Mouse (Mus musculus) midbrain, embryonic 15.5 days (tissue): ENCODE results near the gene Fcrls. TPM values are rescaled to one million over a fixed set of nuclear protein-coding genes. Genes with fewer than 3 reads are reported as not detected.

Experiments used
- ATAC-seq: fragments of 200-750 bp; cut with Nextera tagmentation; replicated peaks from 2 replicates; pipeline ENCODE4 v1.8.0; 2017; ENCODE audit warnings: moderate TSS enrichment
- H3K27ac ChIP-seq: fragments of 300-500 bp; sonication (generic); 2 replicates; pipeline ENCODE4 v1.5.1; 2015; ENCODE audit warnings: mild to moderate bottlenecking, inconsistent platforms
- H3K27me3 ChIP-seq: fragments of 300-500 bp; sonication (generic); replicated peaks from 2 replicates; pipeline ENCODE4 v1.6.1; 2015; ENCODE audit warnings: inconsistent platforms
- H3K36me3 ChIP-seq: fragments of 300-500 bp; sonication (generic); replicated peaks from 2 replicates; pipeline ENCODE4 v1.6.1; 2015; ENCODE audit warnings: inconsistent platforms
- H3K4me1 ChIP-seq: fragments of 300-500 bp; sonication (generic); 2 replicates; pipeline ENCODE4 v1.6.1; 2015; ENCODE audit warnings: inconsistent platforms
- H3K4me2 ChIP-seq: fragments of 300-500 bp; sonication (generic); 2 replicates; pipeline ENCODE4 v1.6.1; 2015; ENCODE audit warnings: inconsistent platforms, mild to moderate bottlenecking, moderate library complexity
- H3K4me3 ChIP-seq: fragments of 300-500 bp; sonication (generic); 2 replicates; pipeline ENCODE4 v1.5.1; 2015; ENCODE audit warnings: mild to moderate bottlenecking, inconsistent platforms
- H3K9ac ChIP-seq: fragments of 300-500 bp; sonication (generic); 2 replicates; pipeline ENCODE4 v1.6.1; 2015; ENCODE audit warnings: mild to moderate bottlenecking, inconsistent platforms
- H3K9me3 ChIP-seq: fragments of 300-500 bp; sonication (generic); 2 replicates; pipeline ENCODE4 v1.6.1; 2016; ENCODE audit warnings: inconsistent platforms
- WGBS: fragments of 180-500 bp; shearing (Covaris S2); methylation state at CpG from one replicate; pipeline ENCODE4 v1.1.7; 2015; ENCODE audit warnings: mixed read lengths; 5-methylcytosine and 5-hydroxymethylcytosine counted together
- polyA plus RNA-seq: library from polyadenylated mRNA; unstranded; fragments of >200 nt; fragmentation: Nextera tagmentation; extraction: Ambion mirVana; gene quantifications from 2 replicates; pipeline ENCODE4 v1.2.1, GENCODE M21; 2015

The Fcrls gene
- polyA plus RNA-seq: 10.1 and 11.6 TPM in 2 replicates

- Histone ChIP-seq H3K27me3 (no peaks in the 10 kb centered on the region), H3K4me3 (no peak within 1 kb of the TSS), H3K4me1 (no peaks in the 10 kb centered on the region), H3K9ac (no peak within 1 kb of the TSS), H3K4me2 (no peak within 1 kb of the TSS), H3K36me3 (no peaks in the 10 kb centered on the region), H3K27ac (no peak within 1 kb of the TSS), H3K9me3 (no peaks in the 10 kb centered on the region)
- 91% methylated on average over 7 of the region's 7 CpGs for WGBS
- ATAC-seq: no peak
Measured at GRCm38 (mm10) chr3:87263436-87263835, at the start of gene Fcrls. TSS of gene Fcrls (minus strand) at chr3:87263738.

- ATAC-seq: no peak
- H3K9ac ChIP-seq: no peak overlapping the region
- H3K9me3 ChIP-seq: no peaks in the 10 kb centered on the region
- WGBS: 79% methylated on average over 2 of the region's 2 CpGs
- no peaks in the 10 kb centered on the region for H3K4me1 ChIP-seq
- no peaks in the 10 kb centered on the region for H3K27me3 ChIP-seq
- no peak overlapping the region for H3K4me2 ChIP-seq
- no peaks in the 10 kb centered on the region for H3K36me3 ChIP-seq
- no peak overlapping the region for H3K4me3 ChIP-seq
- H3K27ac ChIP-seq: no peak overlapping the region
Measured at GRCm38 (mm10) chr3:87309922-87310321, 46.4 kb upstream of the Fcrls start.

GRCm38 (mm10) chr3:87299901-87300300, 36.4 kb upstream of the Fcrls start:
- no peak overlapping the region for H3K27ac ChIP-seq
- no peaks in the 10 kb centered on the region for H3K27me3 ChIP-seq
- no peaks in the 10 kb centered on the region for H3K4me1 ChIP-seq
- no peak overlapping the region for H3K9ac ChIP-seq
- H3K4me3 ChIP-seq: no peak overlapping the region
- WGBS: 85% methylated on average over 5 of the region's 5 CpGs
- H3K9me3 ChIP-seq: no peaks in the 10 kb centered on the region
- H3K4me2 ChIP-seq: no peak overlapping the region
- H3K36me3 ChIP-seq: no peaks in the 10 kb centered on the region
- ATAC-seq: no peak

- Histone ChIP-seq H3K4me2 (no peak overlapping the region), H3K4me3 (no peak overlapping the region), H3K36me3 (no peaks in the 10 kb centered on the region), H3K27ac (no peak overlapping the region), H3K9ac (no peak overlapping the region), H3K9me3 (no peaks in the 10 kb centered on the region), H3K4me1 (no peaks in the 10 kb centered on the region), H3K27me3 (no peaks in the 10 kb centered on the region)
- ATAC-seq: no peak
- 70% methylated on average over 2 of the region's 2 CpGs for whole genome bisulfite sequencing
Measured at GRCm38 (mm10) chr3:87274372-87274771, 10.8 kb upstream of the Fcrls start.

GRCm38 (mm10) chr3:87266581-87266980, 3.0 kb upstream of the Fcrls start:
- H3K4me2 ChIP-seq: no peak overlapping the region
- no peaks in the 10 kb centered on the region for H3K4me1 ChIP-seq
- no peak overlapping the region for H3K27ac ChIP-seq
- H3K9me3 ChIP-seq: no peaks in the 10 kb centered on the region
- 84% methylated on average over 5 of the region's 5 CpGs for WGBS
- H3K27me3 ChIP-seq: no peaks in the 10 kb centered on the region
- H3K36me3 ChIP-seq: no peaks in the 10 kb centered on the region
- H3K4me3 ChIP-seq: no peak overlapping the region
- ATAC-seq: no peak
- no peak overlapping the region for H3K9ac ChIP-seq

- Histone ChIP-seq H3K9ac (no peak overlapping the region), H3K27me3 (no peaks in the 10 kb centered on the region), H3K4me3 (no peak overlapping the region), H3K4me1 (no peaks in the 10 kb centered on the region), H3K27ac (no peak overlapping the region), H3K4me2 (no peak overlapping the region), H3K9me3 (no peaks in the 10 kb centered on the region), H3K36me3 (no peaks in the 10 kb centered on the region)
- no peak for ATAC-seq
- WGBS: 89% methylated on average over 10 of the region's 10 CpGs
Measured at GRCm38 (mm10) chr3:87255239-87255638, 8.3 kb downstream of the Fcrls start.

- H3K27ac ChIP-seq: no peak overlapping the region
- no peaks in the 10 kb centered on the region for H3K36me3 ChIP-seq
- no peaks in the 10 kb centered on the region for H3K27me3 ChIP-seq
- no peak for ATAC-seq
- H3K4me3 ChIP-seq: no peak overlapping the region
- no peaks in the 10 kb centered on the region for H3K9me3 ChIP-seq
- no peak overlapping the region for H3K9ac ChIP-seq
- 90% methylated on average over 6 of the region's 6 CpGs for WGBS
- H3K4me2 ChIP-seq: no peak overlapping the region
- H3K4me1 ChIP-seq: no peaks in the 10 kb centered on the region
Measured at GRCm38 (mm10) chr3:87249571-87249970, 14.0 kb downstream of the Fcrls start.

- Histone ChIP-seq H3K4me1 (no peaks in the 10 kb centered on the region), H3K4me3 (no peak overlapping the region), H3K9me3 (no peaks in the 10 kb centered on the region), H3K4me2 (no peak overlapping the region), H3K9ac (no peak overlapping the region), H3K36me3 (no peaks in the 10 kb centered on the region), H3K27me3 (no peaks in the 10 kb centered on the region), H3K27ac (no peak overlapping the region)
- ATAC-seq: no peak
- WGBS: 72% methylated on average over 3 of the region's 3 CpGs
Measured at GRCm38 (mm10) chr3:87247292-87247691, 16.2 kb downstream of the Fcrls start.

- no peak for ATAC-seq
- Histone ChIP-seq H3K4me3 (no peak overlapping the region), H3K36me3 (no peaks in the 10 kb centered on the region), H3K9ac (no peak overlapping the region), H3K4me2 (no peak overlapping the region), H3K9me3 (no peaks in the 10 kb centered on the region), H3K27me3 (no peaks in the 10 kb centered on the region), H3K27ac (no peak overlapping the region), H3K4me1 (no peaks in the 10 kb centered on the region)
- 2% methylated on average over 2 of the region's 2 CpGs for WGBS
Measured at GRCm38 (mm10) chr3:87243654-87244053, 19.9 kb downstream of the Fcrls start.

GRCm38 (mm10) chr3:87240909-87241308, 22.6 kb downstream of the Fcrls start:
- no peak overlapping the region for H3K4me2 ChIP-seq
- no peaks in the 10 kb centered on the region for H3K36me3 ChIP-seq
- 81% methylated on average over 4 of the region's 4 CpGs for WGBS
- H3K4me3 ChIP-seq: no peak overlapping the region
- H3K27ac ChIP-seq: no peak overlapping the region
- ATAC-seq: no peak
- H3K4me1 ChIP-seq: no peaks in the 10 kb centered on the region
- no peaks in the 10 kb centered on the region for H3K9me3 ChIP-seq
- H3K9ac ChIP-seq: no peak overlapping the region
- no peaks in the 10 kb centered on the region for H3K27me3 ChIP-seq

GRCm38 (mm10) chr3:87223636-87224035, 39.9 kb downstream of the Fcrls start:
- no peaks in the 10 kb centered on the region for H3K27me3 ChIP-seq
- H3K4me1 ChIP-seq: no peaks in the 10 kb centered on the region
- H3K36me3 ChIP-seq: no peaks in the 10 kb centered on the region
- 91% methylated on average over 4 of the region's 4 CpGs for WGBS
- H3K27ac ChIP-seq: no peak overlapping the region
- H3K9me3 ChIP-seq: no peaks in the 10 kb centered on the region
- ATAC-seq: no peak
- H3K9ac ChIP-seq: no peak overlapping the region
- no peak overlapping the region for H3K4me3 ChIP-seq
- no peak overlapping the region for H3K4me2 ChIP-seq

- Histone ChIP-seq H3K9me3 (no peaks in the 10 kb centered on the region), H3K27me3 (no peaks in the 10 kb centered on the region), H3K27ac (no peak overlapping the region), H3K4me1 (no peaks in the 10 kb centered on the region), H3K4me2 (no peak overlapping the region), H3K9ac (no peak overlapping the region), H3K4me3 (no peak overlapping the region), H3K36me3 (no peaks in the 10 kb centered on the region)
- ATAC-seq: no peak
- 85% methylated on average over 5 of the region's 5 CpGs for WGBS
Measured at GRCm38 (mm10) chr3:87222346-87222745, 41.2 kb downstream of the Fcrls start.

GRCm38 (mm10) chr3:87215176-87215575, 48.4 kb downstream of the Fcrls start:
- 80% methylated on average over 11 of the region's 11 CpGs for WGBS
- H3K9me3 ChIP-seq: no peaks in the 10 kb centered on the region
- no peak overlapping the region for H3K4me3 ChIP-seq
- ATAC-seq: no peak
- H3K27ac ChIP-seq: no peak overlapping the region
- no peak overlapping the region for H3K4me2 ChIP-seq
- no peaks in the 10 kb centered on the region for H3K27me3 ChIP-seq
- H3K4me1 ChIP-seq: no peaks in the 10 kb centered on the region
- H3K36me3 ChIP-seq: no peaks in the 10 kb centered on the region
- no peak overlapping the region for H3K9ac ChIP-seq
